Mouse (Mus musculus) embryonic facial prominence, embryonic 15.5 days (tissue): ENCODE data around the gene Sh3d19. TPM values are rescaled to one million over a fixed set of nuclear protein-coding genes. Genes with fewer than 3 reads are reported as not detected.
A peak's percentile ranks its signal among the peaks of the same experiment; 100 is the strongest.

ENCODE experiments used
- ATAC-seq: fragments of 200-750 bp; cut with Nextera tagmentation; 2 replicates; pipeline ENCODE4 v1.8.0; 2017; ENCODE audit warnings: low read depth, moderate TSS enrichment; ENCODE audit not compliant: insufficient number of reproducible peaks, low FRiP score, low TSS enrichment
- H3K27ac ChIP-seq: fragments of 300-500 bp; sonication (generic); replicated peaks from 2 replicates; pipeline ENCODE4 v1.5.1; 2015; ENCODE audit warnings: mild to moderate bottlenecking, inconsistent platforms
- H3K27me3 ChIP-seq: fragments of 300-500 bp; sonication (generic); 2 replicates; pipeline ENCODE4 v1.6.1; 2015; ENCODE audit warnings: inconsistent platforms
- H3K36me3 ChIP-seq: fragments of 300-500 bp; sonication (generic); 2 replicates; pipeline ENCODE4 v1.6.1; 2015; ENCODE audit warnings: mild to moderate bottlenecking, inconsistent platforms
- H3K4me1 ChIP-seq: fragments of 300-500 bp; sonication (generic); 2 replicates; pipeline ENCODE4 v1.6.1; 2015; ENCODE audit warnings: inconsistent platforms
- H3K4me2 ChIP-seq: fragments of 300-500 bp; sonication (generic); replicated peaks from 2 replicates; pipeline ENCODE4 v1.6.1; 2015; ENCODE audit warnings: mild to moderate bottlenecking, inconsistent platforms
- H3K4me3 ChIP-seq: fragments of 300-500 bp; sonication (generic); replicated peaks from 2 replicates; pipeline ENCODE4 v1.5.1; 2015; ENCODE audit warnings: mild to moderate bottlenecking, inconsistent platforms
- H3K9ac ChIP-seq: fragments of 300-500 bp; sonication (generic); 2 replicates; pipeline ENCODE4 v1.6.1; 2015; ENCODE audit warnings: inconsistent platforms
- H3K9me3 ChIP-seq: fragments of 300-500 bp; sonication (generic); replicated peaks from 2 replicates; pipeline ENCODE4 v1.6.1; 2016; ENCODE audit warnings: inconsistent platforms
- WGBS: fragments of 180-500 bp; shearing (Covaris S2); methylation state at CpG from one replicate; pipeline ENCODE4 v1.1.7; 2015; 5-methylcytosine and 5-hydroxymethylcytosine counted together
- polyA plus RNA-seq: library from polyadenylated mRNA; unstranded; fragments of >200 nt; fragmentation: Nextera tagmentation; extraction: Ambion mirVana; gene quantifications from 2 replicates; pipeline ENCODE4 v1.2.1, GENCODE M21; 2015

The Sh3d19 gene
- polyA plus RNA-seq = 35.3 and 36.3 TPM in 2 replicates

GRCm38 (mm10) chr3:85970742-85971598 lies at the start of gene Sh3d19:
Gene Sh3d19 (plus strand): TSS chr3:85971109.
- Histone ChIP-seq H3K4me1 (peaks cover 24% of the 10 kb centered on the region; the same call in 1 of the 2 replicates), H3K4me2 (peak within 1 kb of the TSS; percentile 68), H3K9ac (peak within 1 kb of the TSS; percentile 75), H3K36me3 (no peaks in the 10 kb centered on the region), H3K27ac (peak within 1 kb of the TSS; percentile 77), H3K4me3 (peak within 1 kb of the TSS; percentile 88), H3K27me3 (no peaks in the 10 kb centered on the region), H3K9me3 (no peaks in the 10 kb centered on the region)
- under 1% methylated on average over 61 of the region's 73 CpGs for WGBS
- ATAC-seq = peak; percentile 94

DNA sequence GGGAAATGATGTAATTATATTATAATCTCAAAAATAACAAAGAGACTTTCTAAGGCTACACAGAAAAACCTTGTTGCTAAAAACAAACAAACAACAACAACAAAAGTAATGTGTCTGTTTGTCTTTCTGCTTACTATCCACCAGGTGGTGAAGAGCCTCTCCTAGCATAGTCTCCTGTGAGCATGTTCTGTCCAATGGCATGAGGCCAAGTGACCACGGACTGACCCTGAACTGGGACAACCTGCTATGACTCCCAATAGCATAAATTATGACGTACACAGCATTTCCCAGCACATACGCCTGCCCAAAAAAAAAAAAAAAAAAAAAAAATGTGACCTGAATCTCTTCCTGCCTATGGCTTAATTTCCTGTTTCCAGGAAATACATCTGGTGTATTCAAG lies 48.6 kb upstream of the Sh3d19 start:
- Histone ChIP-seq H3K27me3 (no peaks in the 10 kb centered on the region), H3K4me3 (no peak overlapping the region), H3K4me1 (no peaks in the 10 kb centered on the region), H3K36me3 (no peaks in the 10 kb centered on the region), H3K9ac (no peak overlapping the region), H3K27ac (no peak overlapping the region), H3K4me2 (no peak overlapping the region), H3K9me3 (no peaks in the 10 kb centered on the region)
- no peak for ATAC-seq
- 78% methylated on average over 3 of the region's 3 CpGs for WGBS

- 73% methylated on average over 8 of the region's 8 CpGs for WGBS
- H3K4me2 ChIP-seq = no peak overlapping the region
Observed at GRCm38 (mm10) chr3:85923343-85923742, 47.6 kb upstream of the Sh3d19 start.

GRCm38 (mm10) chr3:85923954-85924945 lies 46.7 kb upstream of the Sh3d19 start:
- WGBS = 33% methylated on average over 18 of the region's 18 CpGs
- no peak overlapping the region for H3K9ac ChIP-seq
- no peak overlapping the region; the same call in 1 of the 2 replicates for H3K4me3 ChIP-seq
- no peak overlapping the region for H3K27ac ChIP-seq
- peak; percentile 43; the same call in 1 of the 2 replicates for ATAC-seq
- no peaks in the 10 kb centered on the region for H3K27me3 ChIP-seq
- H3K4me2 ChIP-seq = peak overlapping the region; percentile 29
- no peaks in the 10 kb centered on the region for H3K4me1 ChIP-seq
- H3K36me3 ChIP-seq = no peaks in the 10 kb centered on the region
- H3K9me3 ChIP-seq = no peaks in the 10 kb centered on the region

More at GRCm38 (mm10) chr3:85923343-85923742, 47.6 kb upstream of the Sh3d19 start:
- Histone ChIP-seq H3K36me3 (no peaks in the 10 kb centered on the region), H3K27me3 (no peaks in the 10 kb centered on the region), H3K4me1 (no peaks in the 10 kb centered on the region), H3K27ac (no peak overlapping the region), H3K9me3 (no peaks in the 10 kb centered on the region), H3K4me3 (no peak overlapping the region), H3K9ac (no peak overlapping the region)
- ATAC-seq = no peak

DNA sequence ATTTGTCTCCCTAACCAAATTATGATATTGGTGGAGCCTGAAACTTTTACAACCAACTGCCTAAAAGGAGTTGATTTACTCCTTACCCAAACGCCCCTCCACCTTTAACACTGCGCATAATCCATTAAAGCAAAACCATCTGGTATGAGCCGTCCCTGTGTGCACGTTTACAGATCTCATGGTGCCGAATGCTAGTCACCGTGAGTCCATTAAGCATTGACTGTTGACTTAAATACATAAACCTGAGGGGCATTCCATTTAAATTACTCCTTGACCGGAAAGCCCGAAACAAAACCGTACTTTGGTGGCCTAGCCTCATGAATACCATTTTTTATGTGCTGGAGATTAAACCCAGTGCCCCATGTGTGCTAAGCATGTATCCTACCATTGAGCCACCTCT lies 43.6 kb upstream of the Sh3d19 start:
- no peak overlapping the region for H3K9ac ChIP-seq
- H3K4me2 ChIP-seq = no peak overlapping the region
- H3K4me1 ChIP-seq = no peaks in the 10 kb centered on the region
- no peaks in the 10 kb centered on the region for H3K27me3 ChIP-seq
- no peaks in the 10 kb centered on the region for H3K9me3 ChIP-seq
- WGBS = 49% methylated on average over 9 of the region's 9 CpGs
- H3K27ac ChIP-seq = no peak overlapping the region
- no peaks in the 10 kb centered on the region for H3K36me3 ChIP-seq
- no peak for ATAC-seq
- no peak overlapping the region for H3K4me3 ChIP-seq

DNA sequence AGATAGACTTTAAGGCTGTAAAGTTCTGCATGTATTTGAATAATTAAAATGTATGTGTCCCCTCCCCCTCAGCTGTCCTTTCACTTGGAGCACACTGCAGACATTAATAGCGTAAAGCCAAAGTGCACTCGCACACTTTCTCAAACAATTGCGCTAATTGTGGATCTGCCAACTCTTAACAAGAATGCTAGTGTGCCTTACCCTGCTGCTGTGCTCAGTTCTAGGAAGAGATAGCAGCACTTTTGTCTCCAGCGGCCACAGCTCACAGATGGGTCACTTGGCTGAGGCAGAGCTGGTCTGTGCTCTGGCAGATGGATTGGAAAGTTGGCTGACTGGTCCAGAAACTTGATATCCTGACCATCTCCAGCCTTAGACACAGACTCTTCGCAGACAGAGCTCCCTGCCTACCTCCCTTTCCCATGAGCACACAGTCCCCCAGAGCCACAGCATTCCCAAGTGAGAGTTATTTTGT lies 42.7 kb upstream of the Sh3d19 start:
- H3K27ac ChIP-seq = no peak overlapping the region
- no peaks in the 10 kb centered on the region for H3K27me3 ChIP-seq
- H3K4me2 ChIP-seq = no peak overlapping the region
- WGBS = 75% methylated on average over 5 of the region's 5 CpGs
- no peak for ATAC-seq
- no peaks in the 10 kb centered on the region for H3K4me1 ChIP-seq
- no peak overlapping the region for H3K4me3 ChIP-seq
- no peaks in the 10 kb centered on the region for H3K9me3 ChIP-seq
- no peak overlapping the region for H3K9ac ChIP-seq
- no peaks in the 10 kb centered on the region for H3K36me3 ChIP-seq

DNA sequence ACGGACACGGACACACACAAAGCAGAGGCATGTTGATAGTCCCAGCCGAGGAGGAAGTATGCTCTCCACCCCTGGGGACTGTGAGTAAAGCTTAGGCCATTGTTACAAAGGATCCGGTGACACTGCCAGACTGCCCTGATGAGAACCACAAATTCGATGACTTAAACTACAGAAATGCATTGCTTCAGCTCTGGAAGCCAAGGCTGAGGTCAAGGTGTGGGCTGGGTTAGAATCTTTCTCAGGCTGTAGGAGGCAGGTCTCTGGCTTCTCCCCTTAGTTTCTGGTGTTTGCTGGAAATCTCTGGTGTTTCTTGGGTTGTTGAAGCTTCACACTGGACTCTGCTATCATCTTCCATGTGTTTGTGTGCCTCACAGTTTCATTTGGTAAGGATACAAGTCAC lies 41.2 kb upstream of the Sh3d19 start:
- ATAC-seq = no peak
- Histone ChIP-seq H3K9me3 (no peaks in the 10 kb centered on the region), H3K9ac (no peak overlapping the region), H3K4me3 (no peak overlapping the region), H3K36me3 (no peaks in the 10 kb centered on the region), H3K27me3 (no peaks in the 10 kb centered on the region), H3K4me1 (no peaks in the 10 kb centered on the region), H3K27ac (no peak overlapping the region), H3K4me2 (no peak overlapping the region)
- WGBS = 71% methylated on average over 5 of the region's 5 CpGs

DNA sequence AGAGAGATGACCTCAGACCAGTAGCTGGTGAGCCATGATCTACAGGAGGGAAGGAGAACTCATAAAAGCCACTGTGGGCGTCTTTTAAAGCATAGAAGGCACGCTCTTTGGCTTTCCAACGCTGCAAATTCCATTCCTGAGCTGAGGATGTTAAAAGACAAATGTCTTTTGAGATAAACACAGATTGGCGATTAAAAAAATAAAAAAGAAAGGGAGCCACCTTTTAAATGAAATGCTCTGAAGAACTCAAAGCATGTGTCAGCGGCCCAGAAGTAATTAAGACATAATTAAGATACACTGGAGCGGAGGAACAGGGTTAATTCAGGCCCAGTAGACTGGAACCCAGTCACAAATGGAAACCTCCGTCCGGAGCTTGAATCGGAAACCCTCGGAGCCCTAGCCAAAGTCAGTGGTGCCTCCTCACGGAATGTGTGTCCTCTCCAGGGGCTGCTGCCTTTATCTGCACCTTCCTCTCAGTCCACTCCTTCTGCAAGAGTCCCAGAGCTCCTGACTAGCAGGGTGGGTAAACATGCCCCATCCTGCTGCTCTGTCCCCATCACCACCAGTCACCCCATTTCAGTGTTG lies 40.1 kb upstream of the Sh3d19 start:
- Histone ChIP-seq H3K4me1 (no peaks in the 10 kb centered on the region), H3K27ac (no peak overlapping the region)
- 73% methylated on average over 11 of the region's 11 CpGs for WGBS

GRCm38 (mm10) chr3:85931859-85932258 lies 39.0 kb upstream of the Sh3d19 start:
- 60% methylated on average over 6 of the region's 6 CpGs for WGBS
- no peaks in the 10 kb centered on the region for H3K27me3 ChIP-seq
- no peaks in the 10 kb centered on the region for H3K36me3 ChIP-seq
- peak; percentile 73; the same call in 1 of the 2 replicates for ATAC-seq
- no peaks in the 10 kb centered on the region for H3K4me1 ChIP-seq
- no peak overlapping the region for H3K4me3 ChIP-seq
- H3K27ac ChIP-seq = no peak overlapping the region; the same call in 1 of the 2 replicates
- no peak overlapping the region for H3K4me2 ChIP-seq
- H3K9me3 ChIP-seq = no peaks in the 10 kb centered on the region
- no peak overlapping the region for H3K9ac ChIP-seq

More for the DNA sequence above, 40.1 kb upstream of the Sh3d19 start:
- no peak for ATAC-seq
- Histone ChIP-seq H3K4me2 (no peak overlapping the region), H3K9ac (no peak overlapping the region), H3K27me3 (no peaks in the 10 kb centered on the region), H3K36me3 (no peaks in the 10 kb centered on the region), H3K9me3 (no peaks in the 10 kb centered on the region), H3K4me3 (no peak overlapping the region)

- H3K27ac ChIP-seq = no peak overlapping the region
- no peak overlapping the region for H3K4me3 ChIP-seq
- H3K9me3 ChIP-seq = no peaks in the 10 kb centered on the region
- no peaks in the 10 kb centered on the region for H3K4me1 ChIP-seq
- no peak overlapping the region for H3K4me2 ChIP-seq
- no peaks in the 10 kb centered on the region for H3K27me3 ChIP-seq
- ATAC-seq = no peak
- no peak overlapping the region for H3K9ac ChIP-seq
- 74% methylated on average over 5 of the region's 5 CpGs for WGBS
- no peaks in the 10 kb centered on the region for H3K36me3 ChIP-seq
Observed at GRCm38 (mm10) chr3:85933586-85933985, 37.3 kb upstream of the Sh3d19 start.
